Mouse (Mus musculus): Measurements from ENCODE around the gene Armh4. TPM values are rescaled to one million over a fixed set of nuclear protein-coding genes. Genes with fewer than 3 reads are reported as not detected.

Armh4 gene
- polyA plus RNA-seq, 1 experiment from 2014 or later, result 57.2 TPM

DNA sequence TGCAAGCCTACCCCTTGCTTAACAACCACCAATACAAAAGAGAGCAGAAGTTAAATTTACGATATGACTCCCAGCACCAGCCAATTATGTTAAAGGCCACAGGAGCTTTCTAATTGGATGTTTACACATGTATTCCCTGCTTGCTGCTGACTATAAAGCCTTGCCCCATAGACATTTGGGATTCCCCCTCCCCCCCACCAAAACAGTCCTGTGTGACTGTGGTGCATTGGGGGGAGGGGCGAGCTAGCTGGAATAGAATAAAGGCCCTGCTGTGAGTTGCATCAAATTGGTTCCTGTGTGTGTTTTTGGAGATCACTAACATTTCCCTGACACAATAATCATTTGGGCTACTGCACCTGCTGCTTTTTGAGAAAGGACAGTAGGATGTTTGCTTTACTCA, 106.6 kb downstream of the Armh4 start:
- Histone ChIP-seq H3K27ac (replicated peaks in 1 of 2; ENCODE audit: control insufficient read depth in 1 of 2, insufficient read depth in 1 of 2, low read depth in 2 of 2, low read length in 2 of 2) (no peak overlapping the region), H3K4me1 (ENCODE audit: control insufficient read depth in 2 of 2, insufficient read depth in 2 of 2, low read length in 2 of 2) (no peaks in the 10 kb centered on the region), H3K9ac (ENCODE audit: low read length) (no peak overlapping the region), H3K4me3 (ENCODE audit: control insufficient read depth in 1 of 2, insufficient read depth in 1 of 2, low read depth in 1 of 2, low read length in 2 of 2) (no peak overlapping the region), H3K27me3 (ENCODE audit: control insufficient read depth, insufficient read depth, low read length) (no peaks in the 10 kb centered on the region), H3K36me3 (ENCODE audit: control insufficient read depth, insufficient read depth, low read length) (no peaks in the 10 kb centered on the region), H3K9me3 (ENCODE audit: control insufficient read depth, low read length) (no peaks in the 10 kb centered on the region), H3K4me2 (ENCODE audit: low read length) (no peak overlapping the region)
- 81% methylated on average over 2 of the region's 2 CpGs for WGBS
- no peak for ATAC-seq (ENCODE audit: insufficient number of reproducible peaks, insufficient read depth, low FRiP score, low read depth)

DNA sequence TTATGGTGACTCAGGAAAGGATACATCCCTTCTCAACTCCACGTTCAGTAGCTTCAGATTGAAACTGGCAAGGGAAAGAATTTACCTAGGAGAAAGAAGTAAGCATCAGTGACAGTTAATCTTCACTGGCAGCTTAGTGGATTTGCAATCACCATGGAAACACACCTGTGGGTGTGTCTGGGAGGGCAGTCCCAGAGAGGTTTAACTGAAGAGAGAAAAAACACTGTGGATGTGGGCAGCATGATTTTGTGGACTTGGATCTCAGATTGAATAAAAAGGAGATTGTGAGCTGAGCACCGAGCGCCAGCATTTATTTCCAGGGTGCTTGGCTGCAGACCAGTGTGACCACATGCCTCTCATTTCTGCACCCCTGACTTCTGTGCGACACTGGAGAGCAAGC, 122.7 kb downstream of the Armh4 start:
- WGBS, result 49% methylated on average over 4 of the region's 4 CpGs
- no peaks in the 10 kb centered on the region for H3K27me3 ChIP-seq (ENCODE audit: control insufficient read depth, insufficient read depth, low read length)
- no peak overlapping the region for H3K27ac ChIP-seq (replicated peaks in 1 of 2; ENCODE audit: control insufficient read depth in 1 of 2, insufficient read depth in 1 of 2, low read depth in 2 of 2, low read length in 2 of 2)
- H3K4me3 ChIP-seq (ENCODE audit: control insufficient read depth in 1 of 2, insufficient read depth in 1 of 2, low read depth in 1 of 2, low read length in 2 of 2), result no peak overlapping the region
- no peak overlapping the region for H3K4me2 ChIP-seq (ENCODE audit: low read length)
- H3K9me3 ChIP-seq (ENCODE audit: control insufficient read depth, low read length), result no peaks in the 10 kb centered on the region
- peaks cover 4 to 21% of the 10 kb centered on the region in 2 experiments for H3K4me1 ChIP-seq (ENCODE audit: control insufficient read depth in 2 of 2, insufficient read depth in 2 of 2, low read length in 2 of 2)
- no peak for ATAC-seq (ENCODE audit: insufficient number of reproducible peaks, insufficient read depth, low FRiP score, low read depth)
- no peaks in the 10 kb centered on the region for H3K36me3 ChIP-seq (ENCODE audit: control insufficient read depth, insufficient read depth, low read length)
- no peak overlapping the region for H3K9ac ChIP-seq (ENCODE audit: low read length)

DNA sequence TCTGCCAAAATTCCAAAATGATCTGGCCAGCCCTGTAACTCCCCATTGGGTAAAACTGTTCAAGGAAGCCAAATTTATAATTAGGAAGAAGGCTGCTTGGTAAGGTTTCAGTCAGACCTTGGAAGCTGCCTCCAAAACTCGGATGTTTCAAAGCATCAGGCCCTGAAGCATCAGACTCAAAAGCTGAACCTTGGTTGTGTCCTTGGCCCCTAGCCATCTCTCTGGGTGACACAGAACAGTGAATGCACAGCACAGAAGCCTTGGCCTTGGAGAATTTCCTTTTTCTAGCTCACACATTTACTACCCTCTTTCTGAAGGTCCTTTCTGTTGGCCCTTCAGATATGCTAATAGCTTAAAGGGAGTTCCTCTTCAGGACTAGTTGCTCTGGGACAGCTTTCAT, 134.0 kb downstream of the Armh4 start:
- no peak for ATAC-seq (ENCODE audit: insufficient number of reproducible peaks, insufficient read depth, low FRiP score, low read depth)
- WGBS, result 74% methylated on average over 1 of the region's 1 CpGs
- H3K27me3 ChIP-seq (ENCODE audit: control insufficient read depth, insufficient read depth, low read length), result no peaks in the 10 kb centered on the region

DNA sequence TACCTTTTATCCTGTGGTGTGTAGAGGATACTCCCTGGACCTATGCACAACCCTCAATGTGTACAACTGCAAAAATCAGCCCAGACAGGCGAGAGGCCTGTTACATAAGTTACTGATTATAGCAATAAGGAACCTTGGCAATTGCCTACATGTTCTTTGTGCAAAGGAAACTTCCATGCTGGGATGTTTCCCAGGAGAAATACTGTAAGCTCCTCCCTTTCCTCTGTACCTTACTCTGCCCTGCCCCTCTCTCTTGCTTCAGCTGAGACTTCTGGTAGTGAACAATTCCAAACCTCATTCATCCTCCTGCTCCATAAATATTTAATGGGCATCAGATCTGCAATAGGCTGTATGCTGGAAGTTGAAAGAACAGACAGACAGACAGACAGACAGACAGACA, 145.8 kb downstream of the Armh4 start:
- Histone ChIP-seq H3K27ac (replicated peaks in 1 of 2; ENCODE audit: control insufficient read depth in 1 of 2, insufficient read depth in 1 of 2, low read depth in 2 of 2, low read length in 2 of 2) (no peak overlapping the region), H3K9me3 (ENCODE audit: control insufficient read depth, low read length) (no peaks in the 10 kb centered on the region), H3K27me3 (ENCODE audit: control insufficient read depth, insufficient read depth, low read length) (no peaks in the 10 kb centered on the region), H3K4me1 (ENCODE audit: control insufficient read depth in 2 of 2, insufficient read depth in 2 of 2, low read length in 2 of 2) (peaks cover 0 to 3% of the 10 kb centered on the region in 2 experiments; a peak in 1 of 4 replicates), H3K9ac (ENCODE audit: low read length) (no peak overlapping the region), H3K36me3 (ENCODE audit: control insufficient read depth, insufficient read depth, low read length) (no peaks in the 10 kb centered on the region), H3K4me3 (ENCODE audit: control insufficient read depth in 1 of 2, insufficient read depth in 1 of 2, low read depth in 1 of 2, low read length in 2 of 2) (no peak overlapping the region), H3K4me2 (ENCODE audit: low read length) (no peak overlapping the region)
- WGBS, result 58% methylated on average over 1 of the region's 1 CpGs
- no peak for ATAC-seq (ENCODE audit: insufficient number of reproducible peaks, insufficient read depth, low FRiP score, low read depth)

More for the DNA sequence above, 134.0 kb downstream of the Armh4 start:
- Histone ChIP-seq H3K4me1 (ENCODE audit: control insufficient read depth in 2 of 2, insufficient read depth in 2 of 2, low read length in 2 of 2) (no peaks in the 10 kb centered on the region), H3K9me3 (ENCODE audit: control insufficient read depth, low read length) (no peaks in the 10 kb centered on the region), H3K27ac (replicated peaks in 1 of 2; ENCODE audit: control insufficient read depth in 1 of 2, insufficient read depth in 1 of 2, low read depth in 2 of 2, low read length in 2 of 2) (no peak overlapping the region), H3K4me3 (ENCODE audit: control insufficient read depth in 1 of 2, insufficient read depth in 1 of 2, low read depth in 1 of 2, low read length in 2 of 2) (no peak overlapping the region), H3K9ac (ENCODE audit: low read length) (no peak overlapping the region), H3K4me2 (ENCODE audit: low read length) (no peak overlapping the region), H3K36me3 (ENCODE audit: control insufficient read depth, insufficient read depth, low read length) (no peaks in the 10 kb centered on the region)

DNA sequence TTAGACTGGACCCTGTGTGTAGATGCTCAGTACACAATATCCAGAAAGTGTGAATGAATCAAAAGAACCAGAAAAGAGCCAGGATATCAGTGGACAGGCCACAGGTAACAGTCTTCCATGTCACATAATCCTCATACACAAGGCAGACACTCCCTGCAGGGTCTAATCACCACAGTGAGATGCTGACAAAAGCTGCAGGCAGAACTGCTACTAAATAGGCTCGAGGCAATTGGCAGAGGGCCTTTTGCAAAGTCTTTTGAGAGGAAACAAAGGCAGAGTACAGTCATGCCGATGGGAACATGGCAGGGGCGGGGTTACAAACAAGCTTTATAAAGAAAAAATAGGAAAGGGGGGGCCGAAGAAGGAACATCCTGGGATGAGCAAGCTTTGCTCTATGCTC, 157.1 kb downstream of the Armh4 start:
- 67% methylated on average over 4 of the region's 4 CpGs for WGBS
- Histone ChIP-seq H3K9ac (ENCODE audit: low read length) (no peak overlapping the region), H3K27me3 (ENCODE audit: control insufficient read depth, insufficient read depth, low read length) (no peaks in the 10 kb centered on the region)

More for the DNA sequence above, 157.1 kb downstream of the Armh4 start:
- no peaks in the 10 kb centered on the region for H3K9me3 ChIP-seq (ENCODE audit: control insufficient read depth, low read length)
- ATAC-seq (ENCODE audit: insufficient number of reproducible peaks, insufficient read depth, low FRiP score, low read depth), result no peak
- no peak overlapping the region for H3K4me3 ChIP-seq (ENCODE audit: control insufficient read depth in 1 of 2, insufficient read depth in 1 of 2, low read depth in 1 of 2, low read length in 2 of 2)
- no peak overlapping the region for H3K4me2 ChIP-seq (ENCODE audit: low read length)
- H3K4me1 ChIP-seq (ENCODE audit: control insufficient read depth in 2 of 2, insufficient read depth in 2 of 2, low read length in 2 of 2), result no peaks in the 10 kb centered on the region
- no peaks in the 10 kb centered on the region for H3K36me3 ChIP-seq (ENCODE audit: control insufficient read depth, insufficient read depth, low read length)
- no peak overlapping the region for H3K27ac ChIP-seq (replicated peaks in 1 of 2; ENCODE audit: control insufficient read depth in 1 of 2, insufficient read depth in 1 of 2, low read depth in 2 of 2, low read length in 2 of 2)

Other genes starting within 250 kb of the Armh4 start
- gene Olfr722, start 118.6 kb upstream of the Armh4 start, polyA plus RNA-seq (2014; fragmentation: Nextera tagmentation; extraction: Ambion mirVana), result not detected in 2 replicates
- gene Olfr723, start 148.4 kb upstream of the Armh4 start, polyA plus RNA-seq (2014; fragmentation: Nextera tagmentation; extraction: Ambion mirVana), result not detected in 2 replicates
- gene Olfr724, start 179.9 kb upstream of the Armh4 start, polyA plus RNA-seq (2014; fragmentation: Nextera tagmentation; extraction: Ambion mirVana), result not detected in 2 replicates

All from heart, embryonic 14.5 days (tissue).